Mouse (Mus musculus) B cell, adult 67 days (primary cell): Measurements from ENCODE around the gene Kctd7. TPM values are rescaled to one million over a fixed set of nuclear protein-coding genes. Genes with fewer than 3 reads are reported as not detected.

Experiments
- total RNA-seq, 2 experiments: library from RNA; stranded (reverse); gene quantifications; 4 replicates each; pipeline ENCODE4 v1.2.4; 2023

Kctd7 gene
- 1 to 10 TPM; 4.4 to 4.6 TPM for total RNA-seq

DNA sequence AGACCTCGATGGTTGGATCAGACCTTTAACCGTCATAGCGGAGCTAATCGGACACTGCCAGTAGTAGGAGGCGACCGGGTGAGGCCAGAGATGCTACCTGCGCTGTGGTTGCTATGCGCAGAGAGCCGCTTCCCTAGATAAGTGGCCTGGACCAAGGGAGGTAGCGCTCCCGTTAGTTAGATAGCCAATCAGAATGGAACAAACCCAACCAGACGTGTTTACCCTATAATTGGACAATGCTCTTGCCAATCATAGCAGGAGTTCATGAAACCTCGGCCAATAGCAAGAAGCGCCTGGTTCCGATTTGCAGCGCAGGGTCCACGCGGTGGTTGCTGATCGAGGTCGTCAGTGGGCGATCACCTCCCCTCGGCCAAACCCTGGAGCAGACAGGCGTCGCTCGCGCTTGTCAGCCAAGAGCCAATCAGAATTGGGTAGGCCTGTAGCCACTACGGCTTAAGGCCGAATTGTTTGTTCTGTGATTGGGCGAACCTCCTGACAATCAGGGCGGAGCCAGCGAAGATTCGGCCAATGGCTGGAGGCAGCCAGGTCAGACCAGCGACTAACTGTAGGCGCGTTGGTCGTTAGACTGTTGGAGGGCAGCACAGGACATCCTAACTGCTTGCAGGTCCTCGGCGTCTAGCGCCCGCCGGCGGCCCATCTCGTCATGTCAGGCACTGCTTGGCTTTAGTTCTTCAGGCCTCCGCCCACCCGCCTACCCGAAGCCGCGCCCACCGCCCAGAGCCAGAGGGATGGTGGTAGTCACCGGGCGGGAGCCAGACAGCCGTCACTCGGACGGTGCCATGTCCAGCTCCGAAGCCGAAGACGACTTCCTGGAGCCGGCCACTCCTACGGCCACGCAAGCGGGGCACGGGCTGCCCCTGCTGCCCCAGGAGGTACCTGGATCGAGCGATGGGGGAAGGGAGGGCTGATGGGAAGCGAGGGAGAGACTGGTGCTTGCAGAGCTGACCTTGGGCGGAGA lies at the start of gene Kctd7:
Gene Kctd7, plus strand, starts transcription at position 528 of the 979 bp plus-strand sequence.

DNA sequence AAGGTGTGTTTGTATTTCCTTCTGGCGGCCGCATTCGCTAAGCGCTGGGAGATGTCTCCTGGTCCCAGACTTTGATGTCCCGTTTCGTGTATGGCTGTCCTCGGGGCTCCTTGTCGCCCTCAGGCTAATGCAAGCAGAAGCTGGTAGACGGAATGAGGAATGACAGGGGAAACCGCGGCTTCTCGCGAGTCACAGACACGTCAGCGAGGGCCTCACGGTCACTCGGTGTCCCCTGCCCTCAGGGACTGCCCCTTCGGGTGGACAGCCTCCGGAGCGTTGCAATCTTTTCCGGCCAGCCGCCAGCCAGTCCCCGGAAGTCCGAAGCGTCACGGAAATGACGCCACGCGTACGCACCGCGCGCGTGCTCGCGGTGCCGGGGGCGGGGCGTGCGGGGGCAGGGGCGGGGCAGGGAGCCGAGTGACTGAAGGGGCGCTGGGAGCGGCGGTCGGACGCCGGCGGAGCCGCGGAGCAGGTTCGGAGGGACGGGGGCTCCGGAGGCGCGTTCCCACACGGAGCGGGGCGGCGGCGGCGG lies 26.8 kb downstream of the Kctd7 start, which contains the start of gene Rabgef1:
Gene Rabgef1, plus strand, starts transcription at position 376 of the 532 bp plus-strand sequence.

Other genes with a start within 250 kb of the Kctd7 start
- gene Zbed5, start 249.1 kb upstream of the Kctd7 start, total RNA-seq: 1 to 10 TPM; 1.1 to 3.3 TPM
- gene Phkg1, start 246.3 kb upstream of the Kctd7 start, total RNA-seq: under 1 TPM in 1 of 2 experiments, not detected in 1; 0.56 TPM
- 1 to 10 TPM in 1 of 2 experiments, under 1 TPM in 1; 0.59 to 4.9 TPM for gene Nupr1l, start 236.3 kb upstream of the Kctd7 start, total RNA-seq
- gene Vkorc1l1, start 202.9 kb upstream of the Kctd7 start, total RNA-seq: 10 to 100 TPM; 13.8 to 15.7 TPM
- gene Gusb, start 141.8 kb upstream of the Kctd7 start, total RNA-seq: 10 to 100 TPM; 34.8 to 40.1 TPM
- gene Asl, start 115.6 kb upstream of the Kctd7 start, total RNA-seq: 10 to 100 TPM; 14.1 to 14.3 TPM
- gene Crcp, start 115.6 kb upstream of the Kctd7 start, total RNA-seq: 10 to 100 TPM; 21.0 to 27.9 TPM
- 10 to 100 TPM; 35.5 to 46.5 TPM for gene Tpst1, start 71.5 kb upstream of the Kctd7 start, total RNA-seq
- gene Rabgef1, start 26.9 kb downstream of the Kctd7 start, total RNA-seq: 10 to 100 TPM; 59.4 to 70.2 TPM
- gene Tmem248, start 72.2 kb downstream of the Kctd7 start, total RNA-seq: 10 to 100 TPM; 65.8 to 67.0 TPM
- gene Sbds, start 110.7 kb downstream of the Kctd7 start, total RNA-seq: 100 to 1,000 TPM; 108 to 126 TPM
- gene Tyw1, start 110.8 kb downstream of the Kctd7 start, total RNA-seq: 10 to 100 TPM; 28.8 to 28.9 TPM
- gene Caln1, start 224.6 kb downstream of the Kctd7 start, total RNA-seq: not detected
- not detected for gene A330070K13Rik, start 239.8 kb downstream of the Kctd7 start, total RNA-seq